Mouse (Mus musculus): ENCODE results near the gene Helz.

DNA sequence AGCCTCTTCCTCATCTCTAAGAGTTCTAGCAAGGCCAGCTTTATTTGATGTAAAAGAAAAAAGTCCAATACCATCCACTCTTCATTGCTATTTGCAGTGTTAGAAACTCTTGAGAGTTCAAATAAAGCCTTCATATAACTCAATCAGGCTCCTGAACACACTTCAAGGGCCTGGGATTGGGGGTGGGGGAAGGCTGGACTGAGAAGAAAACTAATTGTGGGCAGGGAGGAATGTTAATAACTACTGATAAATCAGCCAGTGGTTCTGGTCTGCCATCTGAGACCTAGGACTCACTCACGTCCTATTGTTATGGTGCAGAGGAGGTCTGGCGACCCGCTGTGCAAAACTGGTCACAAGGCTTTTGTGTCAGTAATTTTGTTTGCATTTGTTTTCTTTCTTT, 20.1 kb upstream of the Helz start:
- TF ChIP-seq CTCF (IDR thresholded peaks at IDR 0.05; ENCODE audit: low read depth) (no peak), EP300 (optimal IDR thresholded peaks at IDR 0.05) (no peak)
